In the genomic region with DNA sequence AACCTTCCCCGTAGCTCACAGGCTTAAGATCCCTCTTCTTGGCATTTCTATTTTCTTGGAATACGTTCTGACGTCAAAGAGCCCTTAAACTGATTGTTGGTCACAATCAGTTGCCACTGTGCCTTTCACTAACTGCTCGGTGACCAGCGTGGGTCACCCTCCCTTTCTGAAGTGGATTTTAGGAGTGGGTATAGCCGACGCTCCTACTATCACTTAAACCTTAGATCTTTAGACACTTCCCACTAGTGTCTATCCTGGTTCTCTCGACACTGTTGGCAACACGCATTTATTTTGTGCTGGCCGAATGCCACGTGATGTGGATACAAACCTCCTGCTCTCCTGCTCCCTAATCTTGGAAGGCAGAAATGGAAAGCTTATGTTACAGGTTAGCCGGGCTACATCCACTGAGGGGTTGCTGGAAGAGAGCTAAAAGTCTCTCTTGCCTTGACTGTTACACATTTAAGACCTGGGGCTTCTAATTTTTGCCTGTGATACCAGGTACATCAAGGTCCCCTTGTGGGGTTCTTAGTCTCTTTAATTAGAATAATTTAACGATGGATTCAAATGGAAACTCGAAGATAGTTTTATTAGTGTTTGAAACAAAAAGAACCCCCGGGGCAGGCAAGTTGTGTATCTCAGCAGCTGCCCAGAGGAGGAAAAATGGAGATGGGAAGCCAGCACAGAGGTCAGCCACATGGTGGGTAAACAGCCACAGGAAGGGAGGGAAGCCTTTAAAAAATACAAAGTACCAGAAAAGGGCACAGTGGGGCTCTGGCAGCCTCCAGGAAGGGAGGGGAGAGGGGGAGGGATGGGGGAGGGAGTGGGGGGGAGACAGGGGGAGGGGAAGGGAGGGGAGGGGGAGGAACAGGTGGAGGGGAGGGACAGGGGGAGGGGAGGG, we compare ENCODE assay signal across 10 mouse cellular contexts. TPM values are rescaled to one million over a fixed set of nuclear protein-coding genes. Genes with fewer than 3 reads are reported as not detected.
A peak's percentile ranks its signal among the peaks of the same experiment; 100 is the strongest.
DNase-seq lines count a peak whose midpoint lies in the region; ATAC-seq and TF ChIP-seq lines count a peak whose summit lies in the region.
"Had no signal": no experiment of that assay in that cellular context is flagged by ENCODE, and none has a peak within 500 bp of the region (broad histone marks: within the 10 kb centered on the region; RNA-seq: fewer than 3 reads in every experiment).

No protein-coding gene starts in this region.

- H3K9ac ChIP-seq in embryonic facial prominence, embryonic 15.5 days: no peak overlapping the region
- H3K9ac ChIP-seq in lung, embryonic 14.5 days: no peak overlapping the region
- H3K9ac ChIP-seq in liver, embryonic 12.5 days: no peak overlapping the region

- no peaks in the 10 kb centered on the region for H3K36me3 ChIP-seq in embryonic facial prominence, embryonic 15.5 days
- no peaks in the 10 kb centered on the region for H3K36me3 ChIP-seq in lung, embryonic 14.5 days (ENCODE audit: insufficient read depth)
- no peaks in the 10 kb centered on the region for H3K36me3 ChIP-seq in liver, embryonic 12.5 days

- H3K27me3 ChIP-seq in embryonic facial prominence, embryonic 15.5 days: no peaks in the 10 kb centered on the region
- no peaks in the 10 kb centered on the region for H3K27me3 ChIP-seq in lung, embryonic 14.5 days (ENCODE audit: insufficient read depth, low read length)
- no peaks in the 10 kb centered on the region for H3K27me3 ChIP-seq in liver, embryonic 12.5 days (replicated peaks)

- DNase-seq in cerebellum, adult 9-11 months: no peak
- no peak for DNase-seq in left cerebral cortex, adult 2 months (ENCODE audit: extremely low spot score in 1 of 2, low spot score in 2 of 2)
- DNase-seq in left cerebral cortex, adult 9 months (ENCODE audit: low spot score in 2 of 2): no peak
- DNase-seq in lung, embryonic 14.5 days: peak; percentile 34
- no peak for DNase-seq in embryo, embryonic 9.5 days (ENCODE audit: extremely low spot score)

- peak; percentile 33 for ATAC-seq in cerebellum, adult (ENCODE audit: insufficient number of reproducible peaks, low FRiP score, low TSS enrichment)
- no peak for ATAC-seq in embryonic facial prominence, embryonic 15.5 days (ENCODE audit: insufficient number of reproducible peaks, low FRiP score, low TSS enrichment, low read depth)
- 0 out of 2 replicates have a peak, but pooled peaks have one; percentile 58 for ATAC-seq in lung, embryonic 14.5 days (ENCODE audit: insufficient read depth)
- ATAC-seq in liver, embryonic 12.5 days: no peak

- WGBS in embryonic facial prominence, embryonic 15.5 days: 53% methylated on average over 15 of the region's 15 CpGs
- WGBS in lung, embryonic 14.5 days: 31% methylated on average over 15 of the region's 15 CpGs
- 48% methylated on average over 15 of the region's 15 CpGs for WGBS in liver, embryonic 12.5 days (ENCODE audit: insufficient replicate concordance)

- peak overlapping the region; percentile 42 for H3K27ac ChIP-seq in left cerebral cortex, adult 2 months
- H3K27ac ChIP-seq in embryonic facial prominence, embryonic 15.5 days (replicated peaks): peak overlapping the region; percentile 68
- peak overlapping the region; percentile 78; the same call in 1 of the 2 replicates for H3K27ac ChIP-seq in lung, embryonic 14.5 days (ENCODE audit: low read depth)
- H3K27ac ChIP-seq in liver, embryonic 12.5 days: no peak overlapping the region
- H3K27ac ChIP-seq: macrophage had no signal

- no peaks in the 10 kb centered on the region for H3K9me3 ChIP-seq in embryonic facial prominence, embryonic 15.5 days (replicated peaks)
- H3K9me3 ChIP-seq in lung, embryonic 14.5 days (ENCODE audit: low read depth, low read length): no peaks in the 10 kb centered on the region
- no peaks in the 10 kb centered on the region for H3K9me3 ChIP-seq in liver, embryonic 12.5 days (replicated peaks)

- H3K4me1 ChIP-seq in embryonic facial prominence, embryonic 15.5 days: peaks cover 29% of the 10 kb centered on the region
- H3K4me1 ChIP-seq in lung, embryonic 14.5 days (ENCODE audit: insufficient read depth): 0 out of 2 replicates have a peak, but pooled peaks cover 2% of the 10 kb centered on the region
- no peaks in the 10 kb centered on the region for H3K4me1 ChIP-seq in liver, embryonic 12.5 days

- TF ChIP-seq CTCF in left cerebral cortex, adult 2 months (IDR thresholded peaks at IDR 0.05): no peak
- no peak for TF ChIP-seq CTCF in lung, embryonic 14.5 days (IDR thresholded peaks at IDR 0.05; ENCODE audit: low read depth)

- no peak overlapping the region for H3K4me2 ChIP-seq in embryonic facial prominence, embryonic 15.5 days (replicated peaks)
- no peak overlapping the region; the same call in 1 of the 2 replicates for H3K4me2 ChIP-seq in lung, embryonic 14.5 days
- no peak overlapping the region for H3K4me2 ChIP-seq in liver, embryonic 12.5 days

- intact Hi-C loops in left cerebral cortex, adult 2 months (cut with DNase I): no loop called here

- H3K4me3 ChIP-seq in left cerebral cortex, adult 2 months: peak overlapping the region; percentile 7; the same call in 1 of the 2 replicates
- H3K4me3 ChIP-seq in embryonic facial prominence, embryonic 15.5 days (replicated peaks): no peak overlapping the region
- no peak overlapping the region for H3K4me3 ChIP-seq in lung, embryonic 14.5 days (ENCODE audit: low read depth, low read length)
- no peak overlapping the region for H3K4me3 ChIP-seq in liver, embryonic 12.5 days
- H3K4me3 ChIP-seq: erythroblast, embryonic 14.5 days had no signal

RNA-seq across cellular contexts. Expression of a gene that starts 13.2 kb away (rescaled TPM):
- 1 to 10 TPM; 1.4 to 1.8 TPM for total RNA-seq in left cerebral cortex, adult 2 months (2021)
- polyA plus RNA-seq in embryonic facial prominence, embryonic 15.5 days (2015; fragmentation: Nextera tagmentation; extraction: Ambion mirVana): 31.0 and 33.3 TPM in 2 replicates
- polyA plus RNA-seq in lung, embryonic 14.5 days (2014; fragmentation: Nextera tagmentation; extraction: Ambion mirVana): 2.0 and 4.0 TPM in 2 replicates
- polyA plus RNA-seq in liver, embryonic 12.5 days (2016; fragmentation: Nextera tagmentation; extraction: Ambion mirVana): not detected in 2 replicates
- polyA plus RNA-seq: erythroblast, embryonic 14.5 days; macrophage had no signal

Comparison
In these comparisons a context has a peak if more than half of its experiments do, and no peak if none do; other contexts are left out.
1. ATAC-seq: peak in cerebellum, adult (single experiment) and lung, embryonic 14.5 days (single experiment); none in embryonic facial prominence, embryonic 15.5 days (single experiment) and liver, embryonic 12.5 days (single experiment).